ENCODE assay signal across 18 mouse cellular contexts in genomic region chr13:36366304-36366703, GRCm38 (mm10).
DNase-seq lines count a peak whose midpoint lies in the region; ATAC-seq and TF ChIP-seq lines count a peak whose summit lies in the region.
"Had no signal": no experiment of that assay in that cellular context is flagged by ENCODE, and none has a peak within 500 bp of the region (broad histone marks: within the 10 kb centered on the region; RNA-seq: fewer than 3 reads in every experiment).

No protein-coding gene starts in this region.

- no peaks in the 10 kb centered on the region for H3K36me3 ChIP-seq in forebrain, embryonic 12.5 days (replicated peaks)
- H3K36me3 ChIP-seq in forebrain, embryonic 16.5 days (ENCODE audit: control insufficient read depth, insufficient read depth): no peaks in the 10 kb centered on the region
- no peaks in the 10 kb centered on the region for H3K36me3 ChIP-seq in neural tube, embryonic 15.5 days
- no peaks in the 10 kb centered on the region for H3K36me3 ChIP-seq in limb, embryonic 14.5 days (ENCODE audit: control insufficient read depth, insufficient read depth, low read length)
- H3K36me3 ChIP-seq in stomach, postnatal 0 days (ENCODE audit: control insufficient read depth, insufficient read depth, low read length): no peaks in the 10 kb centered on the region
- H3K36me3 ChIP-seq: liver, embryonic 15.5 days; midbrain, embryonic 13.5 days; neural tube, embryonic 12.5 days had no signal

- H3K27ac ChIP-seq in forebrain, embryonic 12.5 days: 0 out of 2 replicates have a peak overlapping the region, but pooled peaks have one; percentile 31
- no peak overlapping the region for H3K27ac ChIP-seq in forebrain, embryonic 16.5 days (ENCODE audit: low read length)
- H3K27ac ChIP-seq in neural tube, embryonic 15.5 days (replicated peaks): 0 out of 2 replicates have a peak overlapping the region, but pooled peaks have one; percentile 9
- H3K27ac ChIP-seq in limb, embryonic 14.5 days (replicated peaks; ENCODE audit: low read depth, low read length): 0 out of 2 replicates have a peak overlapping the region, but pooled peaks have one; percentile 3
- H3K27ac ChIP-seq in stomach, postnatal 0 days (replicated peaks): no peak overlapping the region
- H3K27ac ChIP-seq: heart, adult 2 months; hindbrain, postnatal 0 days; liver, embryonic 15.5 days; midbrain, embryonic 13.5 days; neural tube, embryonic 12.5 days had no signal

- no peak overlapping the region for H3K4me3 ChIP-seq in forebrain, embryonic 12.5 days (replicated peaks)
- no peak overlapping the region for H3K4me3 ChIP-seq in forebrain, embryonic 16.5 days (replicated peaks; ENCODE audit: low read length)
- no peak overlapping the region for H3K4me3 ChIP-seq in neural tube, embryonic 15.5 days (replicated peaks)
- H3K4me3 ChIP-seq in limb, embryonic 14.5 days (replicated peaks; ENCODE audit: low read length): no peak overlapping the region
- no peak overlapping the region for H3K4me3 ChIP-seq in stomach, postnatal 0 days (ENCODE audit: low read depth, low read length)
- H3K4me3 ChIP-seq: erythroblast, embryonic 14.5 days; heart, adult 2 months; liver, embryonic 15.5 days; midbrain, embryonic 13.5 days; neural tube, embryonic 12.5 days had no signal

- DNase-seq in neural tube, embryonic 10.5 days (ENCODE audit: extremely low spot score, low spot score): no peak
- no peak for DNase-seq in limb, embryonic 14.5 days (ENCODE audit: low spot score)
- DNase-seq in thymus, postnatal 36 days: peak; percentile 71 to 87
- no peak for DNase-seq in stomach, postnatal 0 days (ENCODE audit: low spot score)
- DNase-seq in yolk sac, embryonic 10.5 days (ENCODE audit: low spot score): no peak
- DNase-seq: cerebellum, adult 11 months; heart, adult 2 months; heart, postnatal 10 days; kidney, adult 9 months; left cerebral cortex, postnatal 4 days had no signal

- no peaks in the 10 kb centered on the region for H3K27me3 ChIP-seq in forebrain, embryonic 12.5 days
- H3K27me3 ChIP-seq in forebrain, embryonic 16.5 days (replicated peaks; ENCODE audit: control insufficient read depth, insufficient read depth, low read length): no peaks in the 10 kb centered on the region
- H3K27me3 ChIP-seq in neural tube, embryonic 15.5 days (replicated peaks): no peaks in the 10 kb centered on the region
- no peaks in the 10 kb centered on the region for H3K27me3 ChIP-seq in limb, embryonic 14.5 days (ENCODE audit: control insufficient read depth, insufficient read depth, low read length)
- no peaks in the 10 kb centered on the region for H3K27me3 ChIP-seq in stomach, postnatal 0 days (ENCODE audit: control insufficient read depth, insufficient read depth, low read length)
- H3K27me3 ChIP-seq: liver, embryonic 15.5 days; midbrain, embryonic 13.5 days; neural tube, embryonic 12.5 days had no signal

- no peak for TF ChIP-seq POLR2A in limb, embryonic 14.5 days (IDR thresholded peaks at IDR 0.05; ENCODE audit: borderline replicate concordance, extremely low read depth, insufficient read depth, insufficient read length)

- no peak for TF ChIP-seq EP300 in stomach, postnatal 0 days (optimal IDR thresholded peaks at IDR 0.05)

- no peak overlapping the region for H3K9ac ChIP-seq in forebrain, embryonic 12.5 days
- no peak overlapping the region for H3K9ac ChIP-seq in forebrain, embryonic 16.5 days (replicated peaks; ENCODE audit: low read depth, low read length)
- no peak overlapping the region for H3K9ac ChIP-seq in neural tube, embryonic 15.5 days (replicated peaks)
- H3K9ac ChIP-seq in limb, embryonic 14.5 days (ENCODE audit: low read depth, low read length, severe bottlenecking): no peak overlapping the region
- H3K9ac ChIP-seq in stomach, postnatal 0 days (ENCODE audit: low read length): no peak overlapping the region
- H3K9ac ChIP-seq: liver, embryonic 15.5 days; midbrain, embryonic 13.5 days; neural tube, embryonic 12.5 days had no signal

- no peaks in the 10 kb centered on the region for H3K9me3 ChIP-seq in forebrain, embryonic 12.5 days
- no peaks in the 10 kb centered on the region for H3K9me3 ChIP-seq in forebrain, embryonic 16.5 days (ENCODE audit: control insufficient read depth, low read length)
- no peaks in the 10 kb centered on the region for H3K9me3 ChIP-seq in neural tube, embryonic 15.5 days (replicated peaks)
- no peaks in the 10 kb centered on the region for H3K9me3 ChIP-seq in limb, embryonic 14.5 days (ENCODE audit: control insufficient read depth, low read length)
- H3K9me3 ChIP-seq in stomach, postnatal 0 days (ENCODE audit: control insufficient read depth, low read length): no peaks in the 10 kb centered on the region
- H3K9me3 ChIP-seq: liver, embryonic 15.5 days; midbrain, embryonic 13.5 days; neural tube, embryonic 12.5 days had no signal

- 86% methylated on average over 6 of the region's 6 CpGs for WGBS in forebrain, embryonic 12.5 days
- 85% methylated on average over 6 of the region's 6 CpGs for WGBS in forebrain, embryonic 16.5 days
- WGBS in neural tube, embryonic 15.5 days: 81% methylated on average over 6 of the region's 6 CpGs
- 60% methylated on average over 6 of the region's 6 CpGs for WGBS in limb, embryonic 14.5 days
- WGBS in stomach, postnatal 0 days: 86% methylated on average over 6 of the region's 6 CpGs

- no peak overlapping the region for H3K4me2 ChIP-seq in forebrain, embryonic 12.5 days
- no peak overlapping the region for H3K4me2 ChIP-seq in forebrain, embryonic 16.5 days (ENCODE audit: low read length)
- no peak overlapping the region for H3K4me2 ChIP-seq in neural tube, embryonic 15.5 days
- no peak overlapping the region for H3K4me2 ChIP-seq in limb, embryonic 14.5 days (replicated peaks; ENCODE audit: low read depth, low read length, severe bottlenecking)
- no peak overlapping the region for H3K4me2 ChIP-seq in stomach, postnatal 0 days (replicated peaks; ENCODE audit: low read depth)
- H3K4me2 ChIP-seq: liver, embryonic 15.5 days; midbrain, embryonic 13.5 days; neural tube, embryonic 12.5 days had no signal

- no peak for TF ChIP-seq CTCF in stomach, postnatal 0 days (IDR thresholded peaks at IDR 0.05; ENCODE audit: low read depth)

- H3K4me1 ChIP-seq in forebrain, embryonic 12.5 days: peaks cover 10% of the 10 kb centered on the region; the same call in 1 of the 2 replicates
- peaks cover 13% of the 10 kb centered on the region for H3K4me1 ChIP-seq in forebrain, embryonic 16.5 days (replicated peaks; ENCODE audit: control insufficient read depth, insufficient read depth, low read length)
- H3K4me1 ChIP-seq in neural tube, embryonic 15.5 days: peaks cover 9% of the 10 kb centered on the region; the same call in 1 of the 2 replicates
- H3K4me1 ChIP-seq in limb, embryonic 14.5 days (ENCODE audit: control insufficient read depth, insufficient read depth, low read length): no peaks in the 10 kb centered on the region
- H3K4me1 ChIP-seq in stomach, postnatal 0 days (replicated peaks; ENCODE audit: control insufficient read depth, insufficient read depth): no peaks in the 10 kb centered on the region
- H3K4me1 ChIP-seq: liver, embryonic 15.5 days; neural tube, embryonic 12.5 days had no signal

- ATAC-seq in forebrain, embryonic 12.5 days (ENCODE audit: low FRiP score): no peak
- no peak for ATAC-seq in forebrain, embryonic 16.5 days
- no peak for ATAC-seq in neural tube, embryonic 15.5 days (ENCODE audit: low FRiP score)
- ATAC-seq in limb, embryonic 14.5 days (ENCODE audit: low FRiP score, low read depth): no peak
- no peak for ATAC-seq in stomach, postnatal 0 days (ENCODE audit: low FRiP score, low TSS enrichment)
- ATAC-seq: hindbrain, postnatal 0 days; midbrain, embryonic 13.5 days had no signal

Comparison
In these comparisons a context has a peak if more than half of its experiments do, and no peak if none do; other contexts are left out.
1. H3K27ac ChIP-seq: peak in forebrain, embryonic 12.5 days (single experiment), neural tube, embryonic 15.5 days (single experiment) and limb, embryonic 14.5 days (single experiment); none in forebrain, embryonic 16.5 days (single experiment) and stomach, postnatal 0 days (single experiment).
2. DNase-seq: peak in thymus, postnatal 36 days (2 of 2); none in neural tube, embryonic 10.5 days (single experiment), limb, embryonic 14.5 days (single experiment), stomach, postnatal 0 days (single experiment) and yolk sac, embryonic 10.5 days (single experiment).